Mouse (Mus musculus) lung, adult 2 months (tissue): Measurements from ENCODE around the gene Mafb. TPM values are rescaled to one million over a fixed set of nuclear protein-coding genes. Genes with fewer than 3 reads are reported as not detected.

Experiments used
- DNase-seq: peaks from one replicate; pipeline ENCODE4 v3.0.0; 2022
- H3K4me1 ChIP-seq: fragments of 200-500 bp; 2 replicates; pipeline ENCODE4 v1.6.1; 2011; ENCODE audit warnings: low read length; ENCODE audit not compliant: control insufficient read depth, insufficient read depth
- H3K4me3 ChIP-seq: fragments of 200-500 bp; replicated peaks from 2 replicates; pipeline ENCODE3; 2011; ENCODE audit warnings: low read depth, mild to moderate bottlenecking, control low read depth, low read length; ENCODE audit errors: extremely low read depth
- CTCF ChIP-seq: fragments of 200-500 bp; IDR thresholded peaks from 2 replicates; pipeline ENCODE4 v1.5.1; 2011; ENCODE audit warnings: mild to moderate bottlenecking, low read length, control low read depth; ENCODE audit not compliant: insufficient read depth
- POLR2A ChIP-seq: fragments of 200-500 bp; IDR thresholded peaks from 2 replicates; pipeline ENCODE4 v1.6.1; 2011; ENCODE audit warnings: low read depth, mild to moderate bottlenecking, control low read depth, low read length, borderline replicate concordance; ENCODE audit errors: extremely low read depth
- WGBS: fragments of 180-500 bp; shearing (Covaris S2); methylation state at CpG from one replicate; pipeline ENCODE4 v1.1.7; 2018; 5-methylcytosine and 5-hydroxymethylcytosine counted together
- polyA plus RNA-seq: library from polyadenylated mRNA; depleted of rRNA; stranded (reverse); fragments of >200 nt; gene quantifications from 2 replicates; pipeline ENCODE4 v1.2.3, GENCODE M21; 2012

The Mafb gene
- polyA plus RNA-seq, 1 experiment = 5.4 TPM

GRCm38 (mm10) chr2:160365107-160365911 lies 1.6 kb downstream of the Mafb start:
- Histone ChIP-seq H3K4me1 (peaks cover 17% of the 10 kb centered on the region), H3K4me3 (peak overlapping the region; percentile 57)
- no peak for TF ChIP-seq CTCF
- TF ChIP-seq POLR2A = no peak
- peak; percentile 38 for DNase-seq
- WGBS = 3% methylated on average over 50 of the region's 50 CpGs

GRCm38 (mm10) chr2:160364666-160365065 lies 2.2 kb downstream of the Mafb start:
- no peak for DNase-seq
- Histone ChIP-seq H3K4me3 (peak overlapping the region; percentile 35), H3K4me1 (peaks cover 17% of the 10 kb centered on the region)
- TF ChIP-seq CTCF (no peak), POLR2A (no peak)
- WGBS = 34% methylated on average over 12 of the region's 12 CpGs

DNA sequence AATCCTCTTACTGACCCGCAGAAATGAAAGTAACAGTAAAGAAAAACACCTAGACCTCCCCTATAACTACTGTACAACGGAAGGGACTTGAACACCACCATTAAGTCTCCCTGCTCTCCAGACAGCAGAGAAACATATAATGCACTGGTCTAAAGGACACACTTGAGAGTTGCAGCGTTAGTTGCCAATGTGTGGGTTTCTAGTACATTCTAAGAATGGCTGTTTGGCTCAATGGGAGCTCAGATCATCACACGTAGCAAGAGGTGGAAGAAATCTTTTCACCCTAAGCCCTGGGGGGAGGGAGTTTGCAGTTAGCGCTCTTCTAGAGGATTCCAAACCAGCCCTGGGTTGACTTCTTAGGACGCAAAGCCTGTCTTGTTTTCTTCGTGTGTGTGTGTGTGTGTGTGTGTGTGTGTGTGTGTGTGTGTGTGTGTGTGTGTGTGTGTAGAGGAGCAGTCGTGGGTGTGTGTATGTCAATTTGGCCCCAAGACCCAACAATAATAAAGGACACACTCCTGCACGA lies 2.7 kb downstream of the Mafb start:
- Histone ChIP-seq H3K4me1 (peaks cover 17% of the 10 kb centered on the region), H3K4me3 (peak overlapping the region; percentile 27)
- 38% methylated on average over 9 of the region's 9 CpGs for WGBS
- DNase-seq = no peak
- TF ChIP-seq POLR2A (no peak), CTCF (no peak)

- no peak overlapping the region for H3K4me3 ChIP-seq
- peaks cover 17% of the 10 kb centered on the region for H3K4me1 ChIP-seq
- 72% methylated on average over 4 of the region's 4 CpGs for WGBS
- DNase-seq = no peak
- TF ChIP-seq CTCF (no peak), POLR2A (no peak)
Measured at GRCm38 (mm10) chr2:160363201-160363600, 3.7 kb downstream of the Mafb start.

GRCm38 (mm10) chr2:160361442-160362121 lies 5.3 kb downstream of the Mafb start:
- Histone ChIP-seq H3K4me1 (peaks cover 14% of the 10 kb centered on the region), H3K4me3 (no peak overlapping the region)
- WGBS = 56% methylated on average over 16 of the region's 16 CpGs
- no peak for TF ChIP-seq POLR2A
- no peak for TF ChIP-seq CTCF
- DNase-seq = no peak

GRCm38 (mm10) chr2:160360234-160360874 lies 6.5 kb downstream of the Mafb start:
- Histone ChIP-seq H3K4me1 (peaks cover 3% of the 10 kb centered on the region), H3K4me3 (no peak overlapping the region)
- no peak for DNase-seq
- TF ChIP-seq CTCF = no peak
- TF ChIP-seq POLR2A = no peak
- 48% methylated on average over 8 of the region's 8 CpGs for whole genome bisulfite sequencing

DNA sequence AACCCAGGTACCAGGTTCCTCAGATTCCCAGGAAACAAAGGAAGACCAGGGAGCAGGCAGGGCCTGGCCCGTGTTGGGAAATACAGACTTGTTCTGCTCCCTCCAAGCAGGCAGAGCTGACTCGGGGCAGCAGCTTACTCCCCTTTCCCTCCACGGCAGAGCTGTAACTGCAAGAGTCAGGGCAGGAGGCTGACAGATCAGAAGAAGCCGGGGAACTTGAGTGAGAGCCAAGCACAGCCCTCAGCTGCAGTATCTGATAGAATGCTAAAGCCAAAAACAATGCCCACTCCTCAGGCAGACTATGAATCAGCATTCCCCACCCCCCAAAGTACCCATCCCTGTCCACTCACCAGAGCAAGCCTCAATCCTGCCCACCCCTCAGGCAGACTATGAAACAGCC lies 8.0 kb downstream of the Mafb start:
- no peak overlapping the region for H3K4me3 ChIP-seq
- H3K4me1 ChIP-seq = no peaks in the 10 kb centered on the region
- TF ChIP-seq POLR2A (no peak), CTCF (no peak)
- 15% methylated on average over 4 of the region's 4 CpGs for WGBS
- no peak for DNase-seq

DNA sequence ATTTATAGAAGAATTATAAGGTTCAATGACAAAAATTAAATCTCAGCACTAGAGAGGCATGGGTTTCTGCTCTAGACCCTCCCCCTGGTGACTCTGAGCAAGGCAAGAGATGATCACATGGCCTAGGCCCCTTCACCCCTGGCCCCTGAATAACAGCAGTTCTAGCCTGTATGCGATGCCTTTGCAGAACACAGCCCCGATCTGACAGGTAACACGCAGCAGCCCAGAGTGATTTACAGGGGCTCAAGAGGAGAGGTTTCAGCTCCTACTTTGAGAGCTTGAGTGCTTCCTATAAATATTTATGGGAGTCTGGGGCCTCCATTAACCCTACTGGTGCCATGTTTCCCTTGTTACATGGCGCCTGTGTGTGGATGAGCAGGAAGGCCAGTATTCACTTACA lies 9.4 kb downstream of the Mafb start:
- DNase-seq = no peak
- WGBS = 72% methylated on average over 4 of the region's 4 CpGs
- Histone ChIP-seq H3K4me1 (no peaks in the 10 kb centered on the region), H3K4me3 (no peak overlapping the region)
- TF ChIP-seq CTCF = no peak
- no peak for TF ChIP-seq POLR2A

DNA sequence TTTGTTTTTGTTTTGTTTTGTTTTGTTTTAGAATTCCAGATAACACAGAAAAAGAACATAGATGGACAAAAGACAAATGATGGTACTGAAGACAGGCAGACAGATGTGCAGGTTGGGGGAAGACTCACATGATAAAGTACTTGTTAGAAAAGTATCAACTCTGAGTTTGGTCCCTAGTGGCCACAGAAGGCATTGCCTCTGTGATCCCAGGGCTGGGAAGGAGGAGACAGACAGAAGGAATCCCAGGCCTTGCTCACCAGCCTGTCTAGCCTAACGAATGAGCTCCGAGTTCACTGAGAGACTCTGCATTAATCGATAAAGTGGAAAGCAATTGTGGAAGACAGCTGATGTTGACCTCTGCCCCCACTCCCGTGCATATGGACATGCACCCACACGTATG lies 10.7 kb downstream of the Mafb start:
- peak; percentile 16 for DNase-seq
- Histone ChIP-seq H3K4me3 (no peak overlapping the region), H3K4me1 (no peaks in the 10 kb centered on the region)
- WGBS = 63% methylated on average over 5 of the region's 5 CpGs
- TF ChIP-seq CTCF = peak; percentile 56
- no peak for TF ChIP-seq POLR2A

- 74% methylated on average over 2 of the region's 2 CpGs for WGBS
- Histone ChIP-seq H3K4me1 (no peaks in the 10 kb centered on the region), H3K4me3 (no peak overlapping the region)
- no peak for TF ChIP-seq POLR2A
- DNase-seq = no peak
Measured at GRCm38 (mm10) chr2:160354319-160354718, 12.5 kb downstream of the Mafb start.
